Mouse (Mus musculus) ovary, postnatal 14 days (tissue): ENCODE results near the gene Eif4a1.
A peak's percentile ranks its signal among the peaks of the same experiment; 100 is the strongest.
"Not testable (repeated sequence)": the region's sequence is repeated elsewhere in the genome, so short reads cannot be mapped to it uniquely, and the experiment has no call there.

ENCODE experiments used
- DNase-seq: peaks from one replicate; pipeline ENCODE4 v3.0.0; 2022; ENCODE audit warnings: low spot score

The Eif4a1 gene

DNA sequence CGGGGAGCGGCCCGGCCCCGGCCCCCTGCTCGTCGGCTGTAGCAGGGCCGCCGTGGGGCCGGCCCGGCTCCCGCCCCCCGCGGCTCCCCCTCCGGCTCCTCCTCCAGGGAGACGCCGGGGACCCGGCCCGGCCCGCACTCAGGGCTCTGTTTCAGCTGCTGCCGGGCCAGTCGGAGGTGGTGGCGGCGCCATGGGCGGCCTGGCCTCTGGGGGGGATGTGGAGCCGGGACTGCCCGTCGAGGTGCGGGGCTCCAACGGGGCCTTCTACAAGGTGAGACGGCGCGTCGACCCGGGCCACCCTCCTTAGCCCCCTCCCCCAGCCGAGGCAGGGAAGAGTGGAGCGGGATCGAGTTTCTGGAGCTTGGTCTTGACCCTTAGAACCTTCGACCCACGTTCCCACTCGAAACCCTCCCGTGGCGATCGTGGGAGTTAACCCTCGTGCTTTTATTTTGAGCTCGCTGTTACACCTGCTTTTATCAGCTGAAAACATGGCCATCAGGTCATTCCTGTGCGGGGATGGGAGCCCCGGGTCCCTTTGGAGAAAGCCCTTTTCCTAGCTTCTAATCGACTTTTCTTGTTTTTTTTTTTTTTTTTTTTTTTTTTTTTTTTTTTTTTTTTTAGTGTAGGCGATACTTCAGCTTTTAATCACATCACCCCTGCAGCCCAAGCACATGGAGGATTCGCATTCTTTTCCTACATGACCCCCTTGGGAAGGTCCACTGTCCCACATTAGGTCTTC is 38.9 kb downstream of the Eif4a1 start:
- peak; percentile 62 for DNase-seq

- peak; percentile 100 for DNase-seq
Observed at GRCm38 (mm10) chr11:69632284-69633089, 39.7 kb downstream of the Eif4a1 start, which contains the start of gene Fxr2. TSS of gene Fxr2 (plus strand) at chr11:69632990.

- DNase-seq = no peak
Observed at GRCm38 (mm10) chr11:69629802-69630201, 42.4 kb downstream of the Eif4a1 start.

DNA sequence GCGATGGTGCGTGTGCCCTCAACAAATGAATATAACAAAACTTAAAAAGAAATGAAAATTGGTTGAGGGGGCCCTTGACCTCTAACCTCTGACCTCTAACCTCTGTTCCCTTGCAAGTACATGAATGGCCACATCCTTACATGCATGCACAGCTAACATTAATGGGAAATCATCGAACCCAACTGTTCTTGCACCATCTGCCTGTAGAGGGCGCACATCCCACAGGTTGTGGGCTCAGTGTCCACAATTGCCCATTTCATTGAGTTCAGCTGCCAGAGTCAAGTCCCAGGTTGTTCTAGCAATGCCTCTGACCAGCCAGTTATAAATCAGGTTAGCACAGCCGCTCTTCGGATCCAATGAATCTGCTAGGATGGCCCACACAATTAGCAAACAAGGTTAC is 43.9 kb downstream of the Eif4a1 start:
- peak; percentile 69 for DNase-seq

DNA sequence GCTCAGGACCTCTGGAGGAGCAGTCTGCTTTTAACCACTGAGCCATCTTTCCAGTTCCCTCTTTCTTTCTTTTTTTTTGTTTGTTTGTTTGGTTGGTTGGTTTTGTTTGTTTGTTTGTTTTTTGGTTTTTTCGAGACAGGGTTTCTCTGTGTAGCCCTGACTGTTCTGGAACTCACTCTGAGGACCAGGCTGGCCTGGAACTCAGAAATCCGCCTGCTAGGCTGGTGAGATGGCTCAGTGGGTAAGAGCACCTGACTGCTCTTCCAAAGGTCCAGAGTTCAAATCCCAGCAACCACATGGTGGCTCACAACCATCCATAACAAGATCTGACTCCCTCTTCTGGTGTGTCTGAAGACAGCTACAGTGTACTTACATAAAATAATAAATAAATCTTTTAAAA is 47.9 kb downstream of the Eif4a1 start:
- not testable (repeated sequence) for DNase-seq

- no peak for DNase-seq
Observed at GRCm38 (mm10) chr11:69623006-69623405, 49.2 kb downstream of the Eif4a1 start.

GRCm38 (mm10) chr11:69622406-69622805 is 49.8 kb downstream of the Eif4a1 start:
- DNase-seq = no peak

GRCm38 (mm10) chr11:69621571-69622268 is 50.5 kb downstream of the Eif4a1 start, which contains the start of gene Sat2:
TSS of gene Sat2 (plus strand) at chr11:69622024.
- DNase-seq = no peak

DNA sequence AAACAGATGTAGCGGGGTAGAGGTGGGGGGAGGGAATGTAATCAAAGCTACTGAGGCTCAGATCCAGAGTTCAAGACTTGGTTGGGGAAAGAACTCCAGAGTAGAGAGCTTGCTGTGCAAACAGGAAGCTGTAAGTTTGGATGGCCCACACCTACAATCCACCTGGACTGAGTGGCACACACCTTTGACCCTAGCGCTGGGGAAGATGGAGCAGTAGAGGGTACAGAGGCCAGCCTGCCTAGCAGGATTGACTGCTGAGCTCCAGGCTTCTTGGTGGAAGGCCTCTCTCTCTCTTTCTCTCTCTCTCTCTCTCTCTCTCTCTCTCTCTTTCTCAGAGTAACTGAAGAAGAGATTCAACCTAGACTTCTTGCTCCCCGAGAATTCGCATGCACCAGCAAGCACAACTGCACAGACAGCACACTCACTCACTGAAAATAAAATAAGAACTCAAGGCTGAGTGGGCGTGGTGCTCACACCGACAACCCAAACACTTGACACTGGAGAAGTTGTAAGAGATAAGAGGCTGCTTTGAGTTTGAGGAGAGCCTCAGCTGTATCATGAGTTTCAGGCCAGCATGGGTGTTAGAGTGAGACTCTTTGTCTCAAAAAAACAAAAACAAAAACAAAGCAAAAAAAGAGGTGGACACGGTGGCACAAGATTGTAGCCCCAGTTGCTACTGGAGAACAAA is 51.7 kb downstream of the Eif4a1 start:
- no peak for DNase-seq

DNA sequence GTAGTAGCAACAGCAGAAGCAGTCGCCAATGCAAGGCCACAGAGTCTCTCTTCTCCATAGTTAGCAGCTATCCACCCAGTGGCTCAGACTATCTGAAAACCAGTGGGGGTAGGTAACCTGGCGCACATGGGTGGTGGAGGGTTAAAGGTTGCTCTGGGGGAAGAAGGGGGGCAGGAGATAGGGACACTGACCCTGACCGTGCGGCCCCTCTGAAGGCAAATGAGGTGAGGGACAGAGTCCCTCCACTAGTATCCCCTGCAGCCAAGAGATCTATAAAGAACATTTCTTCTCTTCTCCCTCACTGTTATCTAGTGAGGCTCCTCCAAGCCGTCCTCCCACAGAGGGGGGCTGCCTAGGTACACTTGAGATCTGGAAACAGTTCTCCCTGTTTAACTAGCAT is 54.4 kb downstream of the Eif4a1 start, which contains the start of gene Shbg:
Gene Shbg (minus strand): TSS at position 101 of the 400 bp plus-strand sequence.
- DNase-seq = no peak
